Mouse (Mus musculus) limb, embryonic 12.5 days (tissue): Measurements from ENCODE around the gene Mark3. TPM values are rescaled to one million over a fixed set of nuclear protein-coding genes. Genes with fewer than 3 reads are reported as not detected.

Experiments
- ATAC-seq: fragments of 200-750 bp; cut with Nextera tagmentation; 2 replicates; pipeline ENCODE4 v1.8.0; 2017; ENCODE audit warnings: low read depth, moderate TSS enrichment; ENCODE audit not compliant: insufficient number of reproducible peaks, insufficient read depth, low FRiP score, low TSS enrichment
- H3K27ac ChIP-seq: fragments of 300-500 bp; sonication (generic); 2 replicates; pipeline ENCODE4 v1.5.1; 2016; ENCODE audit warnings: mild to moderate bottlenecking, moderate library complexity
- H3K27me3 ChIP-seq: fragments of 300-500 bp; sonication (generic); 2 replicates; pipeline ENCODE4 v1.6.1; 2016; ENCODE audit warnings: mild to moderate bottlenecking, moderate library complexity
- H3K36me3 ChIP-seq: fragments of 300-500 bp; sonication (generic); 2 replicates; pipeline ENCODE4 v1.6.1; 2016; ENCODE audit warnings: mild to moderate bottlenecking, moderate library complexity
- H3K4me1 ChIP-seq: fragments of 300-500 bp; sonication (generic); replicated peaks from 2 replicates; pipeline ENCODE4 v1.6.1; 2016
- H3K4me2 ChIP-seq: fragments of 300-500 bp; sonication (generic); 2 replicates; pipeline ENCODE4 v1.6.1; 2016; ENCODE audit warnings: mild to moderate bottlenecking, moderate library complexity
- H3K4me3 ChIP-seq: fragments of 300-500 bp; sonication (generic); replicated peaks from 2 replicates; pipeline ENCODE4 v1.5.1; 2016; ENCODE audit warnings: mild to moderate bottlenecking
- H3K9ac ChIP-seq: fragments of 300-500 bp; sonication (generic); replicated peaks from 2 replicates; pipeline ENCODE4 v1.6.1; 2016; ENCODE audit warnings: mild to moderate bottlenecking, moderate library complexity
- H3K9me3 ChIP-seq: fragments of 300-500 bp; sonication (generic); 2 replicates; pipeline ENCODE4 v1.6.1; 2016; ENCODE audit warnings: mild to moderate bottlenecking, moderate library complexity
- WGBS: fragments of 180-500 bp; shearing (Covaris S2); methylation state at CpG from one replicate; pipeline ENCODE4 v1.1.7; 2016; 5-methylcytosine and 5-hydroxymethylcytosine counted together
- polyA plus RNA-seq: library from polyadenylated mRNA; unstranded; fragments of >200 nt; fragmentation: Nextera tagmentation; extraction: Ambion mirVana; gene quantifications from 2 replicates; pipeline ENCODE4 v1.2.1, GENCODE M21; 2016

The Mark3 gene
- polyA plus RNA-seq, 1 experiment from 2014 or later: 65.5 TPM

DNA sequence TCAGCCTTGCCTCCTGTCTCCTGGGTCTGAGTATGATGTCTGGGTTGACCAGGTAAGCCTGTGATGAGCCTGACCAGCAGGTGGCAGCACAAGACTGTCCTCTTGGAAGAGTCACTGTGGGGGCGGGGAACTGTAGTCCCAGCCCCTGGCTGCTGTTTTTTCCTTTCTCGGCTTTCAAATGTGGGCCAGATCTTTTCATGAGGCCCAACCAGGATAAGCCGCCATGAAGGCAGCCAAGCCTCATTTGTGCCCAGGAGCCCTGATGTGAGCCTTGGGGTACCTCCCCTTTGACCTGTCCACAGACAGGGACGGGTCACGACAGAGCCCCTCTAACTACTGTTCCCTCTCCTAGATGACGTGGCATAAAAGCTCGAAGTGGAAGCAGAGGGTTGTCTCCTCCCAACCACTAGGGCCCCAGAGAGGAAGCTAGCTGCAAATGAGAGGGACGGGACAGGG lies 94.2 kb downstream of the Mark3 start:
- Histone ChIP-seq H3K27me3 (peaks cover 48% of the 10 kb centered on the region), H3K4me2 (peak overlapping the region; percentile 55), H3K9me3 (no peaks in the 10 kb centered on the region), H3K27ac (peak overlapping the region; percentile 70; the same call in 1 of the 2 replicates), H3K36me3 (no peaks in the 10 kb centered on the region), H3K4me1 (peaks cover 48% of the 10 kb centered on the region), H3K4me3 (peak overlapping the region; percentile 27), H3K9ac (peak overlapping the region; percentile 48; the same call in 1 of the 2 replicates)
- WGBS: 0% methylated on average over 8 of the region's 8 CpGs
- ATAC-seq: peak; percentile 53

DNA sequence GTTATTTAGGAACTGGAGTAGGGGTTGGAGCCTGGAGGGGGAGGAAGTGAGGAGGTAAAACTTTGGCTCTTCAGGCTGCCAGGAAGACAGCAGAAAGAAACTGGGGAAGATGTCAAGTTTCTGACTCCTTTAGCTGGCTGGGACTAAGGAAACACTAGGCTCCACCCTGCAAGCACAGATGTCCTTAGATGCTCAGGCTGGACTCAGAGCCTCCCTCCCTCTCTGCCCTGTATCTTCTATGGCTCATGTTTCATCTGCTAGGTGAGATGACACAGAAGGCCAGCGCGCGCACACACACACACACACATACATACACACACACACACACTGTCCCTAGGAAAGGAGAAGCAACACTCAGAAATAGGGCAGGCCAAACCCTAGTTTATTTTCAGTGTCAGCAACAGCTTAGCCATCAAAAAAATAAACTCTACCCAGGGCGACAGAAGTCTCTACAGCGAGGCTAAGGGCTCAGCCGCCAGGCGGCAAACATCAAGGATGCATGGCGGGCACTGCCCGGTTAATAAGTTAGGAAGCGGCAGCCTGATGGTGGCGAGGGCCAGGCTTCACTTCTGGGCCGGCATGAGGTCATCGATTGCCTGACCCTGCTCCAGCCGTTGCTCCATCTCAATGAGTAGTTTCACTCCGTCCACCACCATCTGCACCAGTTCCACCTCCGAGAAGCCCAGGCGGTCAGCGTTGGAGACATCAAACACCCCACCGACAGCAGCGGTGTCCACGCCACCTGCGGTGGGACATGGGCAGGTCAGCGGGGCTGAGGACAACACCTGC lies 94.9 kb downstream of the Mark3 start:
- Histone ChIP-seq H3K9me3 (no peaks in the 10 kb centered on the region), H3K9ac (peak overlapping the region; percentile 48; the same call in 1 of the 2 replicates)
- WGBS: 66% methylated on average over 23 of the region's 23 CpGs

DNA sequence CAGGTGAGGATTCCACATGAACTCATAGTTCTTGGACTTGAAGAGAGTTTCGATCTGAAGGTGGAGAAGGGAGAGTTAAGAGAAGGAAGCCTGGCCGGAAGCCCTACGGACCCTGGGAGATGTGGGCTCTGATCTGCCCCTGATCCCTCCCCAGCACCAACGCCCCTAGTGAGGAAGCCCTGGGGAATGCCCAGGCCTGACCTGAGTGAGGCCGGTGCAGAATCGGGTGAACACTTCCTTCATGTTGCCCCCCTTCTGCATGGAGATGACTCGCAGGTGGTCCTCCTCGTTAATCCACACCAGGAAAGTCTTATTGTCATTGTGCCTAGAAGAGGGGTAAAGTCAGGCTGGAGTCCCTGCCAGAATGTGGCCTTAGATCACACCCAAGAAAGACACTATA lies 95.6 kb downstream of the Mark3 start:
- H3K27ac ChIP-seq: no peak overlapping the region
- H3K4me2 ChIP-seq: peak overlapping the region; percentile 95; the same call in 1 of the 2 replicates
- no peak overlapping the region for H3K9ac ChIP-seq
- ATAC-seq: no peak
- no peaks in the 10 kb centered on the region for H3K36me3 ChIP-seq
- peak overlapping the region; percentile 56 for H3K4me3 ChIP-seq
- peaks cover 37% of the 10 kb centered on the region for H3K4me1 ChIP-seq
- WGBS: 55% methylated on average over 8 of the region's 8 CpGs
- H3K27me3 ChIP-seq: peaks cover 60% of the 10 kb centered on the region
- H3K9me3 ChIP-seq: no peaks in the 10 kb centered on the region

More for the DNA sequence above, 94.9 kb downstream of the Mark3 start:
- no peak for ATAC-seq
- Histone ChIP-seq H3K4me3 (0 out of 2 replicates have a peak overlapping the region, but pooled peaks have one; percentile 27), H3K27me3 (peaks cover 55% of the 10 kb centered on the region), H3K36me3 (no peaks in the 10 kb centered on the region), H3K4me1 (peaks cover 41% of the 10 kb centered on the region), H3K27ac (peak overlapping the region; percentile 70; the same call in 1 of the 2 replicates), H3K4me2 (peak overlapping the region; percentile 55)

DNA sequence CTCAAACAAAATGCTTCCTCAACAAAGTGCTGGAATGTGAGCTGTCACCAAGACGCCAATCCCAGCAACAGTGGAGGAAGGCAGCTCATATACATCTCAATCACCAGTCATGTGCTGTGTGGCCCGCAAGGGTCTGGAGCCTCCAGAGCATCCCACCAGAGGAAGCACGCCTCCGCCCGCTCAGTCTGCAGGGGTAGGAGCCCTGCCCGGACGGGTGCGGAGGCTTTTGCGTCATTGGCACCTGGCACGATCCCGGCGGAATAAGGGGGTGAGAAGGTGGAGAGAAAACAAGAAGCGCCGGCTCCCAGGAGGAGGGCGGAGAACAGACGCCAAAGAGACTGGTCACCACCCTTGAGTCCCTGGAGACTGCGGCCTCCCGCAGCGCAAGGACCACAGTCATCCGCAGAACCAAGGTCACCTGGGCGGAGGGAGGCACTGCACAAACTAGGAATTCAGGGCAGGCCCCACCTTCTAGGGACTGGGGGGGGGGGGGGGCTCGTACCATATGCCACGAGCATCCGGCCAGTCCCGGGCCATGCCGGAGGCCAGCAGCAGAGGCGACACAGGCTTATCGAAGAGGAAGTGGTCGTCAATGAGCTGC lies 96.1 kb downstream of the Mark3 start:
- peaks cover 65% of the 10 kb centered on the region for H3K27me3 ChIP-seq
- ATAC-seq: no peak

DNA sequence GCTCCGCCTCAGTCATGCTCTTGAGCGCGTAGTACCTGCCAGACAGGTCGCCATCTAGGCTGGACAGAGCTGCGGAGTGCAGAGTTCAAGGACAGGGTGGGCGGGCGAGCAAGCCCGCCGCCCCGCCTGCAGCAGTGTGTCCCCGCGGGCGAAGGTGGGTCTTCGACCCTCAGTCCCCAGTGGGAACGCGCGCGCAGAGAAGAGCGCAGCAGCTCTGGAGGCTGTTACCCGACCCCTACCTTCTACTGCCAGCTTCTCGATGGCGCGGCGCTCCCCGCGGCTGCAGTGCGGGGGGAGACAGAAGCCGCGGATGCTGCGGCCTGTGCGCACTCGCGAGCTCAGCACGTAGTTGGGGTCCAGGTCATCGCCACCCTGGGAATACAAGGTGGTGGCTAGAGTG lies 96.7 kb downstream of the Mark3 start:
- ATAC-seq: no peak; the same call in 1 of the 2 replicates
- no peaks in the 10 kb centered on the region for H3K9me3 ChIP-seq
- peak overlapping the region; percentile 56 for H3K4me3 ChIP-seq
- H3K4me2 ChIP-seq: peak overlapping the region; percentile 95
- no peaks in the 10 kb centered on the region for H3K36me3 ChIP-seq
- H3K27ac ChIP-seq: 0 out of 2 replicates have a peak overlapping the region, but pooled peaks have one; percentile 4
- WGBS: under 1% methylated on average over 35 of the region's 35 CpGs
- peak overlapping the region; percentile 53 for H3K9ac ChIP-seq
- H3K27me3 ChIP-seq: peaks cover 70% of the 10 kb centered on the region
- peaks cover 37% of the 10 kb centered on the region for H3K4me1 ChIP-seq

More for the DNA sequence above, 96.1 kb downstream of the Mark3 start:
- H3K4me2 ChIP-seq: peak overlapping the region; percentile 95
- H3K4me3 ChIP-seq: peak overlapping the region; percentile 56
- H3K36me3 ChIP-seq: no peaks in the 10 kb centered on the region
- no peak overlapping the region for H3K9ac ChIP-seq
- H3K27ac ChIP-seq: no peak overlapping the region
- 6% methylated on average over 28 of the region's 29 CpGs for WGBS
- H3K4me1 ChIP-seq: peaks cover 37% of the 10 kb centered on the region
- H3K9me3 ChIP-seq: no peaks in the 10 kb centered on the region

DNA sequence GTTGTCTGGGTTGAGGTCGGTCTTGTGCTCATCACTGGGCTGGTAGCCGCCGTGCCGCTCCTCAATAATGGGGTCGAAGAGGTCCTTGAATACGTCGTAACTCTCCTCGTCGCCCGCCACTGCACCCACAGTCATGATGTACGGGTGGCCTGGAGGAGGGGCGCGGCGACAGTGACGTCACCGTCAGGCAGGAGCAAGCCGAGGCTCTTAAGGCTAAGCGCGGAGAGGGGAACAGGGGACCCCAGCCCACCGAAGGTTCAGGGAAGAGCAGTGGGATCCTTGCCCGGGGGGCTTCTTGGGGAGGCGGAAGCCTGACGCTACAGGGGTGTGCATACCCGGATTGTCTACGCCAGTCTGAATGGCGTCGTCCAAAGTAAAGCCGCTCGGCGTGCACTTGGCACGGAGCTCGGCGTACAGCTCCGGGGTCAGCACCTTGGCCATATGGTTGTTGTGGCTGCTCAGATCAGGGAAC lies 97.1 kb downstream of the Mark3 start:
- peaks cover 37% of the 10 kb centered on the region for H3K4me1 ChIP-seq

DNA sequence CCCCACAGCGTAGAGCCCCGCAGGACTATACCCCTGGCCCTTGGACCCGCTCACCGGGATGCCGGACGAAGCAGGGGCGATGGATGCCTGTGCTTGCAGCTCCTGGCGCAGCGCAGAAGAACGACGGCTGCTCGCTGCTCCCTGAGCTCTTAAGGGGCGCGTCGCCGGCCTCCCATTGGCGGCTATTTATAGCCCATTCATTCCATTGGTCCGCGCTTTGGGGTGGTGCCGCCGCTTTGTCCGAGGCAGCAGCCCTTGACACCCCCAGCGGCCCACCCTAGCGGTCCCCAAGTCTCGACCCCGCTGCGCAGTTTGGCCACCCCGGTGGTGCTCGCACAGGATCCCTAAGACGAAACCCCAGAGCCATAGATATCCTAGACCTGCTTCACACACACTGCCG lies 97.9 kb downstream of the Mark3 start, which contains the start of gene Ckb:
Ckb (minus strand) TSS at position 163 of the 400 bp plus-strand sequence.
- no peak within 1 kb of the TSS for H3K27ac ChIP-seq
- H3K4me3 ChIP-seq: peak within 1 kb of the TSS; percentile 56
- peak; percentile 61 for ATAC-seq
- H3K27me3 ChIP-seq: peaks cover 72% of the 10 kb centered on the region
- H3K36me3 ChIP-seq: no peaks in the 10 kb centered on the region
- H3K9me3 ChIP-seq: no peaks in the 10 kb centered on the region
- 1% methylated on average over 31 of the region's 31 CpGs for WGBS
- H3K4me2 ChIP-seq: peak within 1 kb of the TSS; percentile 95
- H3K4me1 ChIP-seq: peaks cover 39% of the 10 kb centered on the region
- H3K9ac ChIP-seq: peak within 1 kb of the TSS; percentile 53

More for the DNA sequence above, 97.1 kb downstream of the Mark3 start:
- Histone ChIP-seq H3K36me3 (no peaks in the 10 kb centered on the region), H3K27ac (no peak overlapping the region), H3K4me3 (peak overlapping the region; percentile 56), H3K9ac (peak overlapping the region; percentile 53), H3K27me3 (peaks cover 72% of the 10 kb centered on the region), H3K9me3 (no peaks in the 10 kb centered on the region), H3K4me2 (peak overlapping the region; percentile 95)
- WGBS: under 1% methylated on average over 34 of the region's 34 CpGs
- peak; percentile 9; the same call in 1 of the 2 replicates for ATAC-seq

DNA sequence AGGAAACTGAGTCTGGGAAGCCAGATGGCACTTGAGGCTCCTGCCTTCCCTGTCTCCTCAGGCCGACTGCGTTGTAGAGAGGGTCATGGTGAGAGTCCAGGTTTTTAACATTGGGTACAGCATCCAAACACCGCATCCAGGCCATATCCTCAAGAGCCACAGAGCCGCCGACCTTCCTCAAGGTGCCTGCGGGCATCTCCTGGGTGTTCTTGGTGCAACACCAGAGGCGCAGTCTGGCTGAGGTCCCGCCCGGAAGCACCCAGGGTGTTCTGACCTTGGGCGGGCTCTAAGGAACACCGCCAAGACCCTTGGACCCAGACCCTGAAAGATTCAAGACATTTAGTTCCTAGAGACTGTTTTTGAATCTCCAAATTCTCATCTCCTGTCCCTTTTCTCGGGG lies 98.3 kb downstream of the Mark3 start:
- Histone ChIP-seq H3K4me1 (peaks cover 43% of the 10 kb centered on the region), H3K36me3 (no peaks in the 10 kb centered on the region), H3K4me2 (peak overlapping the region; percentile 95), H3K9me3 (no peaks in the 10 kb centered on the region), H3K27ac (no peak overlapping the region), H3K9ac (no peak overlapping the region), H3K27me3 (peaks cover 72% of the 10 kb centered on the region), H3K4me3 (peak overlapping the region; percentile 56)
- WGBS: 8% methylated on average over 12 of the region's 12 CpGs
- no peak for ATAC-seq

DNA sequence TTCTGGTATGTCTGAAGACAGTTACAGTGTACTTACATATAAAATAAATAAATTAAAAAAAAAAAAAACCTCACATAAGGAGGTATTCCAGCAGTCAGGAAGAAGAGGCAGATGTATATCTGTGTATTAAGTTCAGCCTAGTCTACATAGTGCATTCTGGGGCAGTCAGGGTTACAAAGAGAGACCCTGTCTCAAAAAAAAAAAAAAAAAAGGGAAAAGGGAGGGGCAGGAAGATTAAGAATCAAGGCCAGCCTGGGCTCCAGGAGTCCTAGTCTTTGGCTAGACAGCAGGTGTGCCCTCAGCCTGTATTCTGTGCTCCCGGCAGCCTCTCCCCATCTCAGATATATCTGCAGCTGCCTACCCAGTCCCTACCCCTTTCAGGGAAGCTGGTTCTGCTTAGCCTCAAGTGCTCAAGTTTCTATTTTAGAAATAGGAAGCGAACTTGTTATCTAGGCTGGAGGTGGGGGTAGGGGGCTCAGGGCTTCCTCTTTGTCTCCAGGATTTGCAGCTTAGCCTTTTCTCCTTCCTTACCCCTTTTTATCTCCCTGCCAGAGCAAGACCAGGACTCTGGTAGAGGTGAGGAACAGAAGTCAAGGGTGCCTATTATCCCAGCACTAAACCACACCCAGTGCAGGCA lies 100.6 kb downstream of the Mark3 start:
- peaks cover 60% of the 10 kb centered on the region for H3K27me3 ChIP-seq
- no peak overlapping the region for H3K9ac ChIP-seq
- no peak overlapping the region for H3K4me2 ChIP-seq
- no peaks in the 10 kb centered on the region for H3K9me3 ChIP-seq
- H3K27ac ChIP-seq: no peak overlapping the region
- no peaks in the 10 kb centered on the region for H3K36me3 ChIP-seq
- WGBS: 62% methylated on average over 2 of the region's 2 CpGs
- peaks cover 46% of the 10 kb centered on the region for H3K4me1 ChIP-seq
- no peak overlapping the region for H3K4me3 ChIP-seq
- ATAC-seq: no peak

DNA sequence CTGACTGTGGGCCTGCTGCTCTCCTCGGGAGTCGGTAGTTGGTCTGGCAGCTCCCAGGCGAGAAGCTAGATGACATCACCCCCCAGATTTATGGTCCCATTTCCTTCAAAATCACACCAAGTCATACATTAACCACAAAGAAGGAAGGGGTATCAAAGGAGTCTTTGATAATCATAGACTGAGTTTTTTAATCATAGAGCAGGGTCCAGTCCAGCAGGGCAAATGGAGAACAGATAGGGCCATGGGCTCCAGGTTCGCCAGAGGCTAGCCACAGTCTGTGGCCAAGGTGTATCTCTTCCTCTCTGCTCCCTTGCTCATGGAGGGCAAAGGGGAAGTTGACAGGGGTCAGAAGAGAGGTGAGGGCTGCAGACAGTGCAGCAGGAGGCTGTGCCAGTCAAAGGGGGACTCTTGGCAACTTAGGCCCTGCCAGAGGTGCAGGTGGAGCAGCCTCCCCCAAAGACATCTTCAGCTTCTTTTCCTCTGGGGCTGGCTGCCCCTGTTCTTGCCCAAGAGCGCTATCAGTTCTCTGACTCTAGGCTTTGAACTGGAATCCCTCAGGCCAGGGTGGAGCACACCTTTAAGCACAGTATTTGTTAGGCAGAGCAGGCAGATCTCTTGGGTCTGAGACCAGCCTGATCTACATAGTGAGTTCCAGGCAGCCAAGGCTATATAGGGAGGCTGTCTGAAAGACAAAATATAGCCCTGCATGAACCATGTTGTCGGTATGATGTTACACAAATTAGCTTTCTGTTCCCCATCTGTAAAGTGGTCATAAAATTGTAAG lies 101.7 kb downstream of the Mark3 start:
- no peak overlapping the region for H3K4me3 ChIP-seq
- WGBS: 76% methylated on average over 6 of the region's 6 CpGs
- H3K36me3 ChIP-seq: peaks cover 4% of the 10 kb centered on the region; the same call in 1 of the 2 replicates
- peaks cover 37% of the 10 kb centered on the region for H3K4me1 ChIP-seq
- no peaks in the 10 kb centered on the region for H3K9me3 ChIP-seq
- no peak for ATAC-seq
- no peak overlapping the region for H3K27ac ChIP-seq
- no peak overlapping the region for H3K4me2 ChIP-seq
- H3K9ac ChIP-seq: no peak overlapping the region
- H3K27me3 ChIP-seq: peaks cover 50% of the 10 kb centered on the region
